Mouse (Mus musculus): Measurements from ENCODE around the gene Pls3.
"Not testable (repeated sequence)": the region's sequence is repeated elsewhere in the genome, so short reads cannot be mapped to it uniquely, and the experiment has no call there.

Gene Pls3

GRCm38 (mm10) chrX:75777461-75777860, 97.5 kb downstream of the Pls3 start:
- DNase-seq (ENCODE audit: low read depth, low spot score): no peak

DNA sequence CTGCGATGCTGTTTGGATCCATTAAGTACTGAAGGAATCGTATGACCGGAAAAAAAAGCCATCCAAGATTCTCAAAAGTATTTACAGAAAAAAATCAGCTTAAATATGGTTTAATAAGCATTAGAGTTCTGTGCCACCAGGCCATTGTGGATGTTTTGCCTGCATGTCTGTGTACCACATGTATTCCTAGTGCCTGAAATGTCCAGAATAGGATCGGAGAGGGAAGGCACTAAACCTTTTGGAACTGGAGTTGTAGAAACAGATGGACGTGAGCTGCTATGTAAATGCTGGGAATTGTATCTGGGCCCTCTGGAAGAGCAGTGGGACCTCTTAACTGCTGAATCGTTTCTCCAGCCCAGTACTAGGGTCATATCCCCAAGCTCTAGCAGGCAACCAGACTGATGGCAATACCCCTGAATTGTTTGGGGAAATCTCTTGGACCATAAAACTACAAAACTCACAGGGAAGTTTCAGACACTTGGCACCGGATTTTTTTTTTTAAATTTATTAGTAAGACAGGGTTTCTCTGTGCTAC, 110.1 kb downstream of the Pls3 start:
- no peak for DNase-seq (ENCODE audit: low read depth, low spot score)

DNA sequence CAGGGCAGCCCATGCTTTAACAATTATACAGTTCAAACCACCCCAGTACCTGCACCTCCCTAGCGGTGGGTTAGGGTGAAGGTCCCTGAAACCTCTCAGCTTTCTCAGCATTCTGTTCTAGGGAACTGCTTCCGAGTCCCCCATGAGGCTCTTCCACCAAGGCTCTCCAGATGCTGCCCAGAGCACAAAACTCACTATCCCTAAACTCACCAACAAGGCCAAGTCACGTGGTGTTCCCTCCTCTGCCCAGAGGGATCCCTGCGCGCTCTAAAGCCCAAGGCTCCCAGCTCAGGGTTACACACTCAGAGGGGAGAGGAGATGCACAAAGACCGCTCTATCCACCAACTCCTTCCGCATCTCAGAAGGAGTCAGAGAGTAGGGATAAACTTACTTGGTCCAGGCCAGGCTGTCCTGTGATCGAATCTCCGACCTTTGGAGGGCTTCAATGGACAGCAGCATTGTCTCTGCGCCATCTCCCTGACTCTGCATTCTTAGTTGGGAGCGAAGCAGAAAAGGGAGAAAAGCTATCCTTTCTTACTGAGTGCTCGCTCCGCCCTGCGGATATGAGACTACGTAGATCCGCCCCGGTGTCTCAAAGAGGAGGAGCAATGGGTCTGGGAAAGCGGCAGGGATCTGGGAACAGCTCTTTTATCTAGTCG, 110.7 kb downstream of the Pls3 start:
- peak; percentile 68 for DNase-seq (ENCODE audit: low read depth, low spot score)

GRCm38 (mm10) chrX:75759461-75759860, 115.5 kb downstream of the Pls3 start:
- not testable (repeated sequence) for DNase-seq (ENCODE audit: low read depth, low spot score)

GRCm38 (mm10) chrX:75759036-75759435, 115.9 kb downstream of the Pls3 start:
- peak; percentile 33 for DNase-seq (ENCODE audit: low read depth, low spot score)

- DNase-seq (ENCODE audit: low read depth, low spot score): not testable (repeated sequence)
These were observed 117.0 kb downstream of the Pls3 start for GRCm38 (mm10) chrX:75757966-75758365.

DNA sequence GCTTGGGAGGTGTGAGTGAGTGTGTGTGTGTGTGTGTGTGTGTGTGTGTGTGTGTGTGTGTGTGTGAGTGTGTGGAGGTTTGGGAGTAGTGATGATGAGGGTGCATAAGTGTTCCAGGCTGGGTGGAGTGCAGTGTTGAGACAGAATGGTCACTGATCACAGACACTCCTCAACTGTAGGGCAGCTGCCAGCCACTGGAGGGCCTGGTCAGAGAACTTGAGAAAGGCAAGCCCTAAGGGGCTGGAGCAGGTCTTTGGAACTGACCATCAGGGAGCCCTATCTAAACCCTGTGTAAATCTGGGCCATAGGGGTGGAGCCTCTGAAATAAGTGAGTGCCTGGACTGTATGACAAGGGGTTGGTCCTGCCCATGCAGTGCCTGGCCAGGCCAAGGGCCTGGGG, 120.5 kb downstream of the Pls3 start:
- not testable (repeated sequence) for DNase-seq (ENCODE audit: low read depth, low spot score)

- not testable (repeated sequence) for DNase-seq (ENCODE audit: low read depth, low spot score)
These were observed 124.8 kb downstream of the Pls3 start for GRCm38 (mm10) chrX:75750126-75750725.

GRCm38 (mm10) chrX:75749312-75749711, 125.7 kb downstream of the Pls3 start:
- not testable (repeated sequence) for DNase-seq (ENCODE audit: low read depth, low spot score)

DNA sequence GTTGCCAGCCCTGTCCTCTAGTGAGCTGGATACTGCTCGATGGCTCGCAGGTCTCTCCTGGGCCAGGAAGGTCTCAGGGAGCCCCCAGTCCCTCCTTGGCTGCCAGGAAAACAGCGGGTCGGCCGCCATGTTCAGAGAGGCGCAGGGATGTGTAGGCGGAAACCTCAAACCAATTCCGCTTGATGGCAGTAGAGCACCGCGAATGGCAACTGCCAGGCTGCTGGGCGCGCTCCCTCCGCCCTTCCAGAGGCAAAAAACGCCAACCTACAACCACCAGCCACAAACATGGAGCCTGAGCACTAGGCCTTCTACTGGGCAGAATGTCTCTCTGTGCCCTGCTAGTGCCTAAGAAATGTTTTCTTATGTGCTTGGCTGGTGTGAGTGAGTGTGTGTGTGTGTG, 130.5 kb downstream of the Pls3 start:
- peak; percentile 76 for DNase-seq (ENCODE audit: low read depth, low spot score)

GRCm38 (mm10) chrX:75739464-75739863, 135.5 kb downstream of the Pls3 start:
- not testable (repeated sequence) for DNase-seq (ENCODE audit: low read depth, low spot score)

Measured in mesoderm, embryonic 11.5 days (tissue).